Comparison of ENCODE assay signal across 2 mouse cellular contexts in genomic region chr6:71829768-71830167, GRCm38 (mm10).
TF ChIP-seq lines count a peak whose summit lies in the region.

No protein-coding gene starts in this region.

TF ChIP-seq in MEL, 35 proteins besides CTCF, POLR2A, EP300 and RAD21 (continued from another document):
- TF ChIP-seq ZMIZ1 (IDR thresholded peaks at IDR 0.05; ENCODE audit: low read depth, low read length): no peak
- TF ChIP-seq MAX (IDR thresholded peaks at IDR 0.05; ENCODE audit: low read length): no peak
- TF ChIP-seq NRF1 (IDR thresholded peaks at IDR 0.05; ENCODE audit: insufficient read depth, low read depth, low read length, poor library complexity, severe bottlenecking): no peak
- no peak for TF ChIP-seq KAT2A (conservative IDR thresholded peaks at IDR 0.05; ENCODE audit: low read depth, low read length)
- no peak for TF ChIP-seq TBP (IDR thresholded peaks at IDR 0.05; ENCODE audit: low read depth, low read length)
- no peak for TF ChIP-seq NELFE (IDR thresholded peaks at IDR 0.05; ENCODE audit: low read depth, low read length)
- no peak for TF ChIP-seq POLR2AphosphoS5 (IDR thresholded peaks at IDR 0.05; ENCODE audit: borderline replicate concordance, low read depth, low read length)
- TF ChIP-seq ZNF384 (IDR thresholded peaks at IDR 0.05; ENCODE audit: low read depth, low read length): no peak
- TF ChIP-seq MYC (IDR thresholded peaks at IDR 0.05; ENCODE audit: low read depth, low read length): no peak
- no peak for TF ChIP-seq ELF1 (IDR thresholded peaks at IDR 0.05; ENCODE audit: low read depth, low read length)
- TF ChIP-seq ETS1 (IDR thresholded peaks at IDR 0.05; ENCODE audit: low read depth, low read length): no peak
- no peak for TF ChIP-seq MXI1 (IDR thresholded peaks at IDR 0.05; ENCODE audit: low read depth, low read length)

TF ChIP-seq in myocyte, 11 proteins besides CTCF, POLR2A, EP300 and RAD21 (continued from another document):
- no peak for TF ChIP-seq REST (IDR thresholded peaks at IDR 0.05; ENCODE audit: insufficient read depth, insufficient read length)
- TF ChIP-seq CEBPB (IDR thresholded peaks at IDR 0.05; ENCODE audit: insufficient read depth, poor library complexity, severe bottlenecking): no peak
- no peak for TF ChIP-seq TCF12 (IDR thresholded peaks at IDR 0.05; ENCODE audit: insufficient read depth, poor library complexity, severe bottlenecking)
TF ChIP-seq in myocyte: peak in this region for 0.
